Mouse (Mus musculus) embryonic fibroblast, embryonic 13.5 days (primary cell): ENCODE measurements around the gene Itgb2.

Experiments
- CTCF ChIP-seq: IDR thresholded peaks from 2 replicates; pipeline ENCODE4 v1.5.1; 2011; ENCODE audit warnings: mild to moderate bottlenecking, control low read depth, low read length, moderate library complexity, borderline replicate concordance; ENCODE audit not compliant: insufficient read depth
- POLR2A ChIP-seq: IDR thresholded peaks from 2 replicates; pipeline ENCODE4 v1.6.1; 2011; ENCODE audit warnings: low read depth, mild to moderate bottlenecking, control low read depth, low read length, moderate library complexity

DNA sequence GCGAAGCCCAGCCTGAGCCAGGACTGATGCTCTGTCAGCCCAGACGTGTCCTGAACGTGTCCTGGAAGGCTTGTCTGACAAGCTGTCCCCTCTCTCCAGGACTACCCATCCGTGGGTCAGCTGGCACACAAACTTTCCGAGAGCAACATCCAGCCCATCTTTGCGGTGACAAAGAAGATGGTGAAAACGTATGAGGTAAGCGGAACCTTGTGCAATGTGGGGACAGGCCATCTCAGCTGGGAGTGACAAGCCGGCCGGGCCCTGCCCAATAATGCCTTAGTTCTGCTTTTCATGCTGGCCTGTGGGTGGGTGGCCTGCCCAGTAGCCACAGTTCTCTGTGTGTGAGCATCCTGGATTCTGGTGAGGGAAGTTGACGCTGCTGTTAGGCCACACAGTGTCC lies 20.8 kb downstream of the Itgb2 start:
- TF ChIP-seq CTCF: no peak
- no peak for TF ChIP-seq POLR2A
